Mouse (Mus musculus) kidney, adult 2 months (tissue): ENCODE measurements around the gene Gm45753.

ENCODE experiments used
- CTCF ChIP-seq: fragments of 200-500 bp; conservative IDR thresholded peaks from 2 replicates; pipeline ENCODE4 v1.5.1; 2011; ENCODE audit warnings: low read depth, mild to moderate bottlenecking, control low read depth, low read length, moderate library complexity, mixed read lengths; ENCODE audit not compliant: insufficient read depth, insufficient read length
- POLR2A ChIP-seq: fragments of 200-500 bp; IDR thresholded peaks from one replicate; pipeline ENCODE4 v1.6.1; 2011; ENCODE audit warnings: low read depth, low read length, control low read depth

DNA sequence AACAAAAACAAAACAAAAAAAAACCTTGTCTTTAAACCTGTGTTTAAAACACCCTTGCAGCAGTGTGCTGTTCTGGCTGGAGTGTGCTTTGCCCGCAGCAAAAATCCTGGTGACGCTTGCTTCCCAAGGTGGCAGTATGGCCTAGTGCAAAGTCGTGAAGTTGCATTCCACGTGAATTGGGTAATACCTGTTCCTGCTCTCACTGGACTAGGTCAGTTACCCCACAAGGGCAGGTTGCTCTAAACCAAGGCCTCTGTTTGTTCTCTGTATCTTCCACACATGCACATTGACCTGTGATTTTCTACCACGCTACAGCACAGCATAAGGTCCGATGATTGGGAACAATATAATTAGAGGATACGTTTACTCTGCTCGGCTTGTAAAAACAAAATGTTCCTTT is 26.6 kb downstream of the Gm45753 start:
- no peak for TF ChIP-seq POLR2A
- peak; percentile 16; the same call in 1 of the 2 replicates for TF ChIP-seq CTCF
